Mouse (Mus musculus) myocyte (in vitro differentiated cells): ENCODE measurements around the gene Olfr1162. TPM values are rescaled to one million over a fixed set of nuclear protein-coding genes. Genes with fewer than 3 reads are reported as not detected.
"Not testable (repeated sequence)": the region's sequence is repeated elsewhere in the genome, so short reads cannot be mapped to it uniquely, and the experiment has no call there.

Source experiments
- H3K27me3 ChIP-seq: one replicate; pipeline ENCODE4 v1.6.1; 2011; ENCODE audit not compliant: control insufficient read depth, insufficient read depth, insufficient read length
- H3K36me3 ChIP-seq: one replicate; pipeline ENCODE4 v1.6.1; 2011; ENCODE audit not compliant: control insufficient read depth, insufficient read depth
- H3K4me2 ChIP-seq: one replicate; pipeline ENCODE4 v1.6.1; 2011; ENCODE audit warnings: low read depth, control low read depth
- H3K4me3 ChIP-seq: one replicate; pipeline ENCODE4 v1.5.1; 2011; ENCODE audit warnings: mild to moderate bottlenecking, control low read depth, moderate library complexity
- H3K79me2 ChIP-seq: one replicate; pipeline ENCODE4 v1.6.1; 2011; ENCODE audit not compliant: control insufficient read depth, insufficient read depth
- H3ac ChIP-seq: one replicate; pipeline ENCODE4 v1.6.1; 2011; ENCODE audit not compliant: control insufficient read depth, insufficient read length
- CEBPB ChIP-seq: IDR thresholded peaks from 2 replicates; pipeline ENCODE4 v1.6.1; 2011; ENCODE audit warnings: mild to moderate bottlenecking, moderate library complexity; ENCODE audit not compliant: poor library complexity, insufficient read depth, severe bottlenecking
- E2F4 ChIP-seq: IDR thresholded peaks from one replicate; pipeline ENCODE4 v1.6.1; 2011; ENCODE audit warnings: mild to moderate bottlenecking, control low read depth, moderate library complexity; ENCODE audit not compliant: insufficient read depth
- MAX ChIP-seq: IDR thresholded peaks from one replicate; pipeline ENCODE4 v1.6.1; 2011; ENCODE audit warnings: low read depth, mild to moderate bottlenecking, control low read depth
- MYOD1 ChIP-seq, 3 experiments: IDR thresholded peaks; one replicate each; pipeline ENCODE4 v1.6.1; 2011; ENCODE audit warnings: control low read depth in 2 of 3, low read depth in 2 of 3, mild to moderate bottlenecking in 2 of 3, moderate library complexity in 1 of 3; ENCODE audit not compliant: insufficient read length in 2 of 3, control insufficient read depth in 1 of 3
- MYOG ChIP-seq, 3 experiments: IDR thresholded peaks; one replicate each; pipeline ENCODE4 v1.6.1; 2011; ENCODE audit warnings: control low read depth in 2 of 3, low read depth in 2 of 3, mild to moderate bottlenecking in 2 of 3; ENCODE audit not compliant: insufficient read length in 2 of 3, control insufficient read depth in 1 of 3, insufficient read depth in 1 of 3
- POLR2A ChIP-seq: IDR thresholded peaks from one replicate; pipeline ENCODE4 v1.6.1; 2011; ENCODE audit warnings: low read depth, mild to moderate bottlenecking, control low read depth, moderate library complexity; ENCODE audit not compliant: insufficient read length
- POLR2AphosphoS2 ChIP-seq: IDR thresholded peaks from one replicate; pipeline ENCODE4 v1.6.1; 2011; ENCODE audit warnings: low read depth, control low read depth; ENCODE audit not compliant: insufficient read length
- REST ChIP-seq: IDR thresholded peaks from one replicate; pipeline ENCODE4 v1.6.1; 2011; ENCODE audit warnings: mild to moderate bottlenecking, control low read depth, moderate library complexity; ENCODE audit not compliant: insufficient read depth, insufficient read length
- SRF ChIP-seq: IDR thresholded peaks from one replicate; pipeline ENCODE4 v1.6.1; 2011; ENCODE audit warnings: low read depth; ENCODE audit not compliant: control insufficient read depth, insufficient read length
- TCF12 ChIP-seq: IDR thresholded peaks from one replicate; pipeline ENCODE4 v1.6.1; 2011; ENCODE audit warnings: mild to moderate bottlenecking, control low read depth; ENCODE audit not compliant: poor library complexity, insufficient read depth, severe bottlenecking
- TCF3 ChIP-seq: IDR thresholded peaks from one replicate; pipeline ENCODE4 v1.6.1; 2011; ENCODE audit warnings: low read depth, control low read depth; ENCODE audit not compliant: insufficient read length
- USF1 ChIP-seq: IDR thresholded peaks from one replicate; pipeline ENCODE4 v1.6.1; 2011; ENCODE audit warnings: low read depth, mild to moderate bottlenecking, control low read depth, moderate library complexity
- polyA plus RNA-seq: library from polyadenylated mRNA; unstranded; fragments of >200 nt; fragmentation: generic; extraction: Trizol; gene quantifications from one replicate; pipeline ENCODE4 v1.2.1, GENCODE M21; 2012; ENCODE audit warnings: missing spikeins

Gene Olfr1162
- polyA plus RNA-seq = not detected

DNA sequence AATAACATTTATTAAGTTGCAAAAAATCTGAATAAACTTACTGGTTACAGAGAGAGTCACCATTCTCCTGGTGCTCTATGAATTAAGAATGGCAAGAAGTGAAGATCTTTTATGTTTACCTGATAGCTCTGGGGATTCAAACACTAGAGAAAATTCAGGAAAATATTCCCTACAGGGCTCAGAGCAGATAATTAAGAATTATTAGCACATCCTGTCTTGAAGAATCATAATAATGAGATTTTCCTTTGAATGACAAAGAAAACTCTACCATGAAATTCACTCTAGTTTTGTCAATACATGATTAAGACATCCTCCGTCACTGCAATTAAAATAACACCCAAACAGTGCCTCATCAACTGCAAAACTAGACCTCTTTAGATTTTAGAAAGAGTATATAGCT is at the start of gene Olfr1162:
TSS of gene Olfr1162 (minus strand) at position 101 of the 400 bp plus-strand sequence.
- H3ac ChIP-seq = no peak within 1 kb of the TSS
- no peak within 1 kb of the TSS for H3K4me3 ChIP-seq
- TF ChIP-seq MYOG (IDR thresholded peaks at IDR 0.05; ENCODE audit: control insufficient read depth in 1 of 3, insufficient read depth in 1 of 3, insufficient read length in 2 of 3, low read depth in 2 of 3) (no peak), USF1 (no peak), TCF3 (no peak), SRF (no peak), E2F4 (no peak), REST (no peak), MAX (no peak)
- H3K79me2 ChIP-seq = no peaks in the 10 kb centered on the region
- no peaks in the 10 kb centered on the region for H3K27me3 ChIP-seq
- H3K36me3 ChIP-seq = no peaks in the 10 kb centered on the region
- no peak within 1 kb of the TSS for H3K4me2 ChIP-seq

DNA sequence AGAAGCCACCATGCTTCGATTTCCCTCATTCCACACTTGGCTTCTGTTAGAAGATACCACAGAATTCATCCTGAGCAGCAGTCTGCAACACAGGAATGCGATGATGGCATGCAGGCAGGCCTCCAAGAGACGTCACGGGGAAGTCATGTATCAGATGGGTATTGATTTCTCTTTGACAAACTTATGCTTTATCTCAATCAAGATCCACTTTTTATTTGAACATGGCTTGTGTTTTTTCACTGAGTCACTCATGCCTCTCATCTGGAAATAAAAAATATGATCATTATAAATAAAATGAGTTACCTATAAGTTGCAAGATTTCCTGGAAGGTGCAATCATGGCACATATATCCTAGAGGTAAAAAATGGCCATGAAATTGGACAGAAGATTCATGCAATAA is 42.9 kb upstream of the Olfr1162 start, which contains the start of gene Olfr1164:
TSS of gene Olfr1164 (minus strand) at position 101 of the 400 bp plus-strand sequence.
- H3K4me2 ChIP-seq = no peak within 1 kb of the TSS

DNA sequence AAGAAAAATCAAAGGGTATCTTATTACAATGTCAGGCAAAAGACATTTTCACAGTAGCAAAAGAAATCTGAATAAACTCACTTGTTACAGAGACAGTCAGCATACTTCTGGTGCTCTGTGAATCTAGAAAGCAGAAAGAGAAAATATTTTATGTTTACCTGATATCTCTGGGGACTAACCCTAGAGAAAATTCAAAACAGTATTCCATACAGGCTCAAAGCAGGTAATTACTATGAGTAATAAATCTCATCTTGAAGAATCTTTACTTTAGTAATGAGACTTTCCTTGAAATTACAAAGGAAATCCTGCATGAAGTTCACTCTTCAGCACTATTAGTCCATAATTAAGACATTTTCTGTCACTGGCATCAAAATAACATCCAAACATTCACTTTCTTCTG is 20.8 kb upstream of the Olfr1162 start, which contains the start of gene Olfr1163:
TSS of gene Olfr1163 (minus strand) at position 101 of the 400 bp plus-strand sequence.
- Histone ChIP-seq H3K4me3 (no peak within 1 kb of the TSS), H3K36me3 (no peaks in the 10 kb centered on the region), H3K79me2 (no peaks in the 10 kb centered on the region), H3ac (no peak within 1 kb of the TSS), H3K27me3 (no peaks in the 10 kb centered on the region), H3K4me2 (no peak within 1 kb of the TSS)
- TF ChIP-seq POLR2AphosphoS2 (no peak), CEBPB (no peak), SRF (no peak), MAX (no peak), REST (no peak), E2F4 (no peak), MYOG (IDR thresholded peaks at IDR 0.05; ENCODE audit: control insufficient read depth in 1 of 3, insufficient read depth in 1 of 3, insufficient read length in 2 of 3, low read depth in 2 of 3) (no peak), TCF12 (no peak), MYOD1 (IDR thresholded peaks at IDR 0.05; ENCODE audit: control insufficient read depth in 1 of 3, insufficient read length in 2 of 3, low read depth in 2 of 3) (no peak), TCF3 (no peak), POLR2A (no peak), USF1 (no peak)

More for the DNA sequence above, 42.9 kb upstream of the Olfr1162 start, which contains the start of gene Olfr1164:
- Histone ChIP-seq H3K27me3 (no peaks in the 10 kb centered on the region), H3K79me2 (no peaks in the 10 kb centered on the region), H3K36me3 (no peaks in the 10 kb centered on the region), H3ac (no peak within 1 kb of the TSS), H3K4me3 (no peak within 1 kb of the TSS)
- no peak for TF ChIP-seq E2F4
- no peak for TF ChIP-seq MYOD1 (IDR thresholded peaks at IDR 0.05; ENCODE audit: control insufficient read depth in 1 of 3, insufficient read length in 2 of 3, low read depth in 2 of 3)
- no peak for TF ChIP-seq TCF3
- no peak for TF ChIP-seq REST
- TF ChIP-seq POLR2A = no peak
- TF ChIP-seq CEBPB = no peak
- no peak for TF ChIP-seq TCF12
- no peak for TF ChIP-seq USF1
- no peak for TF ChIP-seq POLR2AphosphoS2
- no peak for TF ChIP-seq MYOG (IDR thresholded peaks at IDR 0.05; ENCODE audit: control insufficient read depth in 1 of 3, insufficient read depth in 1 of 3, insufficient read length in 2 of 3, low read depth in 2 of 3)
- TF ChIP-seq SRF = no peak
- TF ChIP-seq MAX = no peak

DNA sequence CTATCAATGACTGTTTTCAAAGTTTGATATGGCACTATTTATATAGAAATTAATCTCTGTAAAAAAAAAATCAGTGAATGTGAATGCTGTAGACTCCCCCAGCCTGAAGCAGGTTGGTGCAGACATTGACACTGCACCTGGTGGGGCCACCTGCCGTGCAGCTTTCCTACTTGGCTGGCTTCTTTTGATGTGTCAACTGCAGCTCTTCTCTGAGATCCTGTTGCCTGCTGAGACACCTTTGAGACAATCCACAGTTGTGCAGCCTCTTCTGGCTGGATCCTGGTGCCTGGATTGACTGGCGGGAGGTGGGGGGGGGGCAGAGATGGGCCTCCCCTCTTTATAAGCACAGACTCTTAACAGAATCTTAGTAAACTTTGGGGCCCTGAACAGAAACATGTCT is 12.7 kb upstream of the Olfr1162 start:
- no peaks in the 10 kb centered on the region for H3K27me3 ChIP-seq
- no peaks in the 10 kb centered on the region for H3K79me2 ChIP-seq
- H3K4me2 ChIP-seq = no peak overlapping the region
- TF ChIP-seq MYOD1 (IDR thresholded peaks at IDR 0.05; ENCODE audit: control insufficient read depth in 1 of 3, insufficient read length in 2 of 3, low read depth in 2 of 3) (no peak), POLR2AphosphoS2 (no peak), REST (no peak), SRF (no peak), CEBPB (no peak), E2F4 (no peak), MAX (no peak), POLR2A (no peak), USF1 (no peak), MYOG (IDR thresholded peaks at IDR 0.05; ENCODE audit: control insufficient read depth in 1 of 3, insufficient read depth in 1 of 3, insufficient read length in 2 of 3, low read depth in 2 of 3) (no peak), TCF12 (no peak), TCF3 (no peak)
- H3K4me3 ChIP-seq = no peak overlapping the region
- H3ac ChIP-seq = no peak overlapping the region
- no peaks in the 10 kb centered on the region for H3K36me3 ChIP-seq

DNA sequence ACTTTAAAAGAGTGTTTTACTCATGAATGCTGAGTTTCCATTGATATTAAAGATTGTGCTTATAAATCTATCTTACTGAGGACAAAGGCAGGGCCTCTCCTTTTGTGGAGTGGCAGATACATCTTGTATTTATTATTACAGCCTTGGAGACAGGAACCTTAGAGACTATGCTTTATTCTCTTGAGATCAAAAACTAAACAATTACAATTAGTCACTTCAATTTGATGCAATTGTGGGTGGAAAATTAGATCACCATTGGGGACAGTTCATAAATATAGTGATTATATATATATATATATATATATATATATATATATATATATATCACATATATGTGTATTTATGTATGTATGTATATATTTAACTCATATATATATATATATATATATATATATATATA is 13.3 kb downstream of the Olfr1162 start, which contains the start of gene Olfr73:
TSS of gene Olfr73 (minus strand) at position 101 of the 400 bp plus-strand sequence.
- no peak within 1 kb of the TSS for H3K4me3 ChIP-seq
- H3K79me2 ChIP-seq = no peaks in the 10 kb centered on the region
- no peaks in the 10 kb centered on the region for H3K36me3 ChIP-seq
- no peak for TF ChIP-seq MAX
- TF ChIP-seq SRF = no peak
- no peak for TF ChIP-seq E2F4
- TF ChIP-seq TCF12 = no peak
- TF ChIP-seq MYOD1 (IDR thresholded peaks at IDR 0.05; ENCODE audit: control insufficient read depth in 1 of 3, insufficient read length in 2 of 3, low read depth in 2 of 3) = no peak
- no peak for TF ChIP-seq REST
- TF ChIP-seq USF1 = no peak
- TF ChIP-seq MYOG (IDR thresholded peaks at IDR 0.05; ENCODE audit: control insufficient read depth in 1 of 3, insufficient read depth in 1 of 3, insufficient read length in 2 of 3, low read depth in 2 of 3) = no peak
- TF ChIP-seq CEBPB = no peak
- no peak for TF ChIP-seq POLR2AphosphoS2
- no peak for TF ChIP-seq POLR2A
- TF ChIP-seq TCF3 = no peak
- no peaks in the 10 kb centered on the region for H3K27me3 ChIP-seq
- no peak within 1 kb of the TSS for H3ac ChIP-seq
- no peak within 1 kb of the TSS for H3K4me2 ChIP-seq

DNA sequence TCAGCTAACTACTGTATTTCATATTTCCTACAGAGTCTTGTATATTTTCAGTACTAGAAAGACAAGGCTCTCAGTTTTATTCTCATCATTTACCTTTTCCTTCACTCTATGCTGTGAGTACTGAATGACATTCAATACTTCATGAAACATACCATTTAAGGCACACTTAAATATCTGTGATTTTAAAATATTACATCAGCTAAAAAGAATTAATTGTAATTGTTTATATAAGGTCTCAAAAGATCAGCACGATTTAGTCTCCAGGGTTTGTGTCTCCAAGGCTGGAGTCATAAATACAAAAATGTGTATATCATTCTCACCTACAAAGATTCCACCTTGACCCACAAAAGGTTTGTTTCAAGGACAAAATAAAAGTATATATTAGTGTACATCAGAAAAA is 28.5 kb downstream of the Olfr1162 start, which contains the start of gene Olfr1161:
TSS of gene Olfr1161 (plus strand) at position 301 of the 400 bp plus-strand sequence.
- not testable (repeated sequence) for H3K79me2 ChIP-seq, H3K36me3 ChIP-seq, H3K4me3 ChIP-seq, H3K27me3 ChIP-seq, H3K4me2 ChIP-seq, H3ac ChIP-seq
